Mouse (Mus musculus): ENCODE results near the gene Ubl4b. TPM values are rescaled to one million over a fixed set of nuclear protein-coding genes. Genes with fewer than 3 reads are reported as not detected.

The Ubl4b gene
- total RNA-seq, 2 experiments from 2014 or later, result not detected

DNA sequence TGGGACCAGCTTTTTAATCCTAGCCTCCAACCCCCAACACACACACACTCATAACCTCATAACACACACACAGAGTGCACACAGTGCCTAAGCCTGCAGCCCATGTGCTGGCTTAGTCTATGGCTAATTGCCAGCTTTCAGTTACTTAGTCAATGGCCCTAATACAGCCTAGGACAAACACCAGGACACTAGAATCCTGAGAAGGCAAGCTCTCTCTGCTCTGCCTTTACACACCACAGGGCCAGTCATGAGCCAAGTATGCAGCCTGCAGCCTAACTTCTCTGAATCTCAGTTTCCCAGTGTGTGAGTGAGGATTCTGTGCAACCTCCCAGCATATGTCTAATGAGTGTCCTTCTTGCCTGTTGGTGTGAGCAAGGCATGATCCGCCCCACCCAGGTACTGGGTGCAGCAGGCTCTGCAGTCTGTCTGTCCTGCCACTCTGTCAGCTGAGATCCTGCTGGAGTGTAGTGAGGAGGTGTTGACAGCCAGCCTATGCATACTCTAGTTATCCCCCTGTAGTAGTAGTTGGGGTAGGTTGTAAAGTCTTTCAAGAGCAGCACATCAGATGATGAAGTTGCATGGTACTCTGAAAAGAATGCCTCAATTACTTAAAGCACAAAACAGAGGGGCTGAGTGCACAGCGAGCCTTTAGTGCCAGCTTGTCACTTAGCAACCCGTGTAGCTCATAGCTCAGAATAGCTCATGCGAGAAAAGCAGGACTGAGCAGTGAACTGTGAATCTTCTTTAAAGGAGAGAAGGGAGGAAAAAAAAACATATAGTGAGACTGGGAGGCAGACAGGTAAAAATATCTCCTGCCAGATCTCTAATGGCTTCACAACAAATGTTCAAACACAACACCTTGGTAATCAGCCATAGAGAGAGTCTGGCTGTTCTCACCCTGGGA is 49.2 kb downstream of the Ubl4b start:
- H3K27ac ChIP-seq, result no peak overlapping the region
- intact Hi-C loops (cut with DNase I), result no loop called here
- no peak overlapping the region for H3K4me3 ChIP-seq
- no peak for DNase-seq
- no peak for TF ChIP-seq CTCF (IDR thresholded peaks at IDR 0.05)

DNA sequence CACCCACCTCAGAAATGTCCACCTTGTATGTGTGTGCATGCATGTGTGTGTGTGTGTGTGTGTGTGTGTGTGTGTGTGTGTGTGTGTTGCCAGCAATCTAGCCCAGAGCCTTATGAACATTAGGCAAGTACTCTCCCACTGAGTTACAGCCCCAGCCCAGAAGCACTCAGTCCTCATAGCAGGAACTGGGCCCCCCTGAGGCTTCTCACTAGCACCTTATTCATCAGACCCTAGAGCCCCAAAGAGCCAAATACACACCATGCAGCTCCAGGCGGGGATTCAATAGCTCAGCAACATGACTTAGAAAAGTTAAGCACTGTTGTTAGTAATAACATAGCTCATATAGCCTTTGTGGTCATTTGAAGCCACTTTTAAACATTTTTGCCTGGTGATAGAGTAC is 50.3 kb downstream of the Ubl4b start:
- no peak for TF ChIP-seq CTCF (IDR thresholded peaks at IDR 0.05)
- intact Hi-C loops (cut with DNase I), result no loop called here
- no peak overlapping the region for H3K27ac ChIP-seq
- DNase-seq, result no peak
- no peak overlapping the region for H3K4me3 ChIP-seq

DNA sequence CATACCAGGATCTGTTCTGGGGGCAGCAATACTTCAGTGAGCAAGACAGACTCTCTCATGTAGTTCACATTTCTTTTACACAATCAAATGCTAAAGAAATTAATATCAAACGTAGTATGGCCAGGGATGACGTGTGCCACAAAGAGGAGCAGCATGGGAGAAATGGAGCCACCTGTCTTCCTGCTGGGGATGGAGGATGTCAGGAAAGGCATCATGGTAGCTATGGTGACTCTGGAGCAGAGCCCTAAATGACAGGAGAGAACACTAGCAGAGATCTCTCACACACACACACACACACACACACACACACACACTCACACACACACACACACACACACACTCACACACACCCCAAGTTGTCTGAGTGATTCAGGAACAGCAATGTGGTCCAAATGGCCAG is 51.2 kb downstream of the Ubl4b start:
- Histone ChIP-seq H3K4me3 (no peak overlapping the region), H3K27ac (no peak overlapping the region)
- no peak for DNase-seq
- no peak for TF ChIP-seq CTCF (IDR thresholded peaks at IDR 0.05)
- intact Hi-C loops (cut with DNase I), result no loop called here

Other genes with a start within 250 kb of the Ubl4b start
- gene Rbm15, start 221.4 kb downstream of the Ubl4b start, total RNA-seq (2021), result 10 to 100 TPM; 22.3 TPM
- 10 to 100 TPM; 51.9 to 72.3 TPM for gene Kcnc4, start 95.5 kb downstream of the Ubl4b start, total RNA-seq (2021)
- gene Slc6a17, start 37.1 kb downstream of the Ubl4b start, total RNA-seq (2021), result under 1 TPM; 0.28 to 0.81 TPM
- not detected for gene Alx3, start 40.0 kb upstream of the Ubl4b start, total RNA-seq (2021)
- gene Gm10961, start 76.2 kb upstream of the Ubl4b start, total RNA-seq (2021), result not detected
- gene Strip1, start 76.6 kb upstream of the Ubl4b start, total RNA-seq (2021), result 10 to 100 TPM; 16.6 to 20.4 TPM
- 10 to 100 TPM; 30.0 to 33.0 TPM for gene Ahcyl1, start 141.5 kb upstream of the Ubl4b start, total RNA-seq (2021)
- gene Csf1, start 205.4 kb upstream of the Ubl4b start, total RNA-seq (2021), result 1 to 10 TPM; 7.9 to 8.5 TPM

Measured in gastrocnemius, adult 2 months (tissue).